Mouse (Mus musculus) heart, embryonic 11.5 days (tissue): ENCODE data around the gene Mdm4. TPM values are rescaled to one million over a fixed set of nuclear protein-coding genes. Genes with fewer than 3 reads are reported as not detected.
"Not testable (repeated sequence)": the region's sequence is repeated elsewhere in the genome, so short reads cannot be mapped to it uniquely, and the experiment has no call there.

Experiments
- ATAC-seq: fragments of 200-750 bp; cut with Nextera tagmentation; replicated peaks from 2 replicates; pipeline ENCODE4 v1.8.0; 2017; ENCODE audit warnings: moderate library complexity; ENCODE audit not compliant: insufficient number of reproducible peaks, low FRiP score, low TSS enrichment
- H3K27ac ChIP-seq: fragments of 300-500 bp; sonication (generic); 2 replicates; pipeline ENCODE4 v1.5.1; 2014; ENCODE audit warnings: mild to moderate bottlenecking, low read depth, low read length
- H3K27me3 ChIP-seq: fragments of 300-500 bp; sonication (generic); 2 replicates; pipeline ENCODE4 v1.6.1; 2014; ENCODE audit warnings: mild to moderate bottlenecking, low read length, mixed read lengths; ENCODE audit not compliant: control insufficient read depth, insufficient read depth
- H3K36me3 ChIP-seq: fragments of 300-500 bp; sonication (generic); 2 replicates; pipeline ENCODE4 v1.6.1; 2014; ENCODE audit warnings: mild to moderate bottlenecking, low read length, moderate library complexity, mixed read lengths; ENCODE audit not compliant: control insufficient read depth, insufficient read depth
- H3K4me1 ChIP-seq: fragments of 300-500 bp; sonication (generic); 2 replicates; pipeline ENCODE4 v1.6.1; 2014; ENCODE audit warnings: low read length; ENCODE audit not compliant: control insufficient read depth, insufficient read depth
- H3K4me2 ChIP-seq: fragments of 300-500 bp; sonication (generic); 2 replicates; pipeline ENCODE4 v1.6.1; 2014; ENCODE audit warnings: mild to moderate bottlenecking, moderate library complexity
- H3K4me3 ChIP-seq: fragments of 300-500 bp; sonication (generic); 2 replicates; pipeline ENCODE4 v1.5.1; 2014; ENCODE audit warnings: low read depth, low read length
- H3K9ac ChIP-seq: fragments of 300-500 bp; sonication (generic); 2 replicates; pipeline ENCODE4 v1.6.1; 2014; ENCODE audit warnings: mild to moderate bottlenecking, low read depth, low read length, moderate library complexity
- H3K9me3 ChIP-seq: fragments of 300-500 bp; sonication (generic); replicated peaks from 2 replicates; pipeline ENCODE4 v1.6.1; 2016; ENCODE audit warnings: low read length; ENCODE audit not compliant: control insufficient read depth
- WGBS: fragments of 180-500 bp; shearing (Covaris S2); extraction: QIAGEN DNeasy Blood & Tissue Kit; methylation state at CpG from one replicate; pipeline ENCODE4 v1.1.7; 2014; ENCODE audit not compliant: insufficient replicate concordance; 5-methylcytosine and 5-hydroxymethylcytosine counted together
- polyA plus RNA-seq: library from polyadenylated mRNA; unstranded; fragments of >200 nt; fragmentation: Nextera tagmentation; extraction: Ambion mirVana; gene quantifications from 2 replicates; pipeline ENCODE4 v1.2.1, GENCODE M21; 2014

Mdm4 gene
- polyA plus RNA-seq, 1 experiment from 2014 or later, result 41.2 TPM

- Histone ChIP-seq H3K4me1 (no peaks in the 10 kb centered on the region), H3K27ac (no peak overlapping the region), H3K9me3 (no peaks in the 10 kb centered on the region), H3K27me3 (no peaks in the 10 kb centered on the region), H3K36me3 (peaks cover 40% of the 10 kb centered on the region), H3K9ac (no peak overlapping the region), H3K4me3 (no peak overlapping the region), H3K4me2 (no peak overlapping the region)
- WGBS, result 90% methylated on average over 6 of the region's 6 CpGs
- no peak for ATAC-seq
These were observed 30.0 kb downstream of the Mdm4 start for GRCm38 (mm10) chr1:133000347-133000746.

- ATAC-seq, result no peak
- Histone ChIP-seq H3K9me3 (no peaks in the 10 kb centered on the region), H3K9ac (no peak overlapping the region), H3K27me3 (no peaks in the 10 kb centered on the region), H3K4me1 (no peaks in the 10 kb centered on the region), H3K4me3 (no peak overlapping the region), H3K36me3 (peaks cover 39% of the 10 kb centered on the region), H3K27ac (no peak overlapping the region), H3K4me2 (no peak overlapping the region)
- 91% methylated on average over 7 of the region's 7 CpGs for WGBS
These were observed 38.8 kb downstream of the Mdm4 start for GRCm38 (mm10) chr1:132991580-132991979.

GRCm38 (mm10) chr1:132990733-132991132, 39.6 kb downstream of the Mdm4 start:
- Histone ChIP-seq H3K27ac (no peak overlapping the region), H3K4me3 (no peak overlapping the region), H3K4me1 (no peaks in the 10 kb centered on the region), H3K9me3 (no peaks in the 10 kb centered on the region), H3K27me3 (no peaks in the 10 kb centered on the region), H3K36me3 (peaks cover 36% of the 10 kb centered on the region), H3K9ac (no peak overlapping the region), H3K4me2 (no peak overlapping the region)
- no peak for ATAC-seq
- WGBS, result 93% methylated on average over 3 of the region's 3 CpGs

- H3K4me1 ChIP-seq, H3K4me3 ChIP-seq, H3K9ac ChIP-seq, H3K27ac ChIP-seq, H3K9me3 ChIP-seq, ATAC-seq, H3K4me2 ChIP-seq, H3K27me3 ChIP-seq: not testable (repeated sequence)
- WGBS, result 72% methylated on average over 12 of the region's 12 CpGs
- peaks cover 33% of the 10 kb centered on the region for H3K36me3 ChIP-seq
These were observed 41.6 kb downstream of the Mdm4 start for GRCm38 (mm10) chr1:132988556-132989459.

GRCm38 (mm10) chr1:132982728-132983127, 47.6 kb downstream of the Mdm4 start:
- H3K4me3 ChIP-seq, result no peak overlapping the region
- H3K4me1 ChIP-seq, result no peaks in the 10 kb centered on the region
- no peak for ATAC-seq
- no peak overlapping the region for H3K4me2 ChIP-seq
- 60% methylated on average over 7 of the region's 7 CpGs for WGBS
- H3K36me3 ChIP-seq, result peaks cover 7% of the 10 kb centered on the region
- no peak overlapping the region for H3K9ac ChIP-seq
- no peak overlapping the region for H3K27ac ChIP-seq
- no peaks in the 10 kb centered on the region for H3K9me3 ChIP-seq
- H3K27me3 ChIP-seq, result no peaks in the 10 kb centered on the region

GRCm38 (mm10) chr1:132981232-132981631, 49.1 kb downstream of the Mdm4 start:
- H3K27ac ChIP-seq, result no peak overlapping the region
- H3K9ac ChIP-seq, result no peak overlapping the region
- WGBS, result 93% methylated on average over 6 of the region's 6 CpGs
- no peaks in the 10 kb centered on the region for H3K9me3 ChIP-seq
- no peak overlapping the region for H3K4me2 ChIP-seq
- no peaks in the 10 kb centered on the region for H3K4me1 ChIP-seq
- H3K27me3 ChIP-seq, result no peaks in the 10 kb centered on the region
- no peak overlapping the region for H3K4me3 ChIP-seq
- peaks cover 6% of the 10 kb centered on the region for H3K36me3 ChIP-seq
- ATAC-seq, result no peak

- Histone ChIP-seq H3K36me3 (no peaks in the 10 kb centered on the region; the same call in 1 of the 2 replicates), H3K27me3 (no peaks in the 10 kb centered on the region), H3K4me1 (no peaks in the 10 kb centered on the region), H3K27ac (no peak overlapping the region), H3K9ac (no peak overlapping the region; the same call in 1 of the 2 replicates), H3K4me2 (no peak overlapping the region), H3K9me3 (no peaks in the 10 kb centered on the region), H3K4me3 (no peak overlapping the region)
- no peak for ATAC-seq
- 58% methylated on average over 1 of the region's 1 CpGs for WGBS
These were observed 53.0 kb downstream of the Mdm4 start for GRCm38 (mm10) chr1:132977402-132977801.

GRCm38 (mm10) chr1:132968659-132969058, 61.7 kb downstream of the Mdm4 start:
- no peak for ATAC-seq
- H3K9ac ChIP-seq, result no peak overlapping the region
- H3K4me3 ChIP-seq, result no peak overlapping the region
- H3K9me3 ChIP-seq, result no peaks in the 10 kb centered on the region
- no peaks in the 10 kb centered on the region for H3K27me3 ChIP-seq
- WGBS, result 29% methylated on average over 6 of the region's 6 CpGs
- H3K27ac ChIP-seq, result no peak overlapping the region
- peaks cover 4% of the 10 kb centered on the region; the same call in 1 of the 2 replicates for H3K4me1 ChIP-seq
- no peaks in the 10 kb centered on the region for H3K36me3 ChIP-seq
- no peak overlapping the region for H3K4me2 ChIP-seq

GRCm38 (mm10) chr1:132964691-132965090, 65.7 kb downstream of the Mdm4 start:
- H3K4me1 ChIP-seq, result peaks cover 4% of the 10 kb centered on the region; the same call in 1 of the 2 replicates
- no peak overlapping the region for H3K4me3 ChIP-seq
- ATAC-seq, result no peak
- H3K4me2 ChIP-seq, result no peak overlapping the region
- no peaks in the 10 kb centered on the region for H3K27me3 ChIP-seq
- H3K9ac ChIP-seq, result no peak overlapping the region
- 48% methylated on average over 4 of the region's 4 CpGs for WGBS
- H3K36me3 ChIP-seq, result no peaks in the 10 kb centered on the region
- H3K27ac ChIP-seq, result no peak overlapping the region
- H3K9me3 ChIP-seq, result no peaks in the 10 kb centered on the region
